Mouse (Mus musculus): ENCODE results near the gene Sh3bp4.

Sh3bp4 gene

GRCm38 (mm10) chr1:89070103-89070700 lies at the start of gene Sh3bp4:
TSS of gene Sh3bp4 (plus strand) at chr1:89070415.
- peak; percentile 70 for DNase-seq (ENCODE audit: low spot score)

GRCm38 (mm10) chr1:89022997-89023396 lies 47.2 kb upstream of the Sh3bp4 start:
- DNase-seq (ENCODE audit: low spot score): no peak

DNA sequence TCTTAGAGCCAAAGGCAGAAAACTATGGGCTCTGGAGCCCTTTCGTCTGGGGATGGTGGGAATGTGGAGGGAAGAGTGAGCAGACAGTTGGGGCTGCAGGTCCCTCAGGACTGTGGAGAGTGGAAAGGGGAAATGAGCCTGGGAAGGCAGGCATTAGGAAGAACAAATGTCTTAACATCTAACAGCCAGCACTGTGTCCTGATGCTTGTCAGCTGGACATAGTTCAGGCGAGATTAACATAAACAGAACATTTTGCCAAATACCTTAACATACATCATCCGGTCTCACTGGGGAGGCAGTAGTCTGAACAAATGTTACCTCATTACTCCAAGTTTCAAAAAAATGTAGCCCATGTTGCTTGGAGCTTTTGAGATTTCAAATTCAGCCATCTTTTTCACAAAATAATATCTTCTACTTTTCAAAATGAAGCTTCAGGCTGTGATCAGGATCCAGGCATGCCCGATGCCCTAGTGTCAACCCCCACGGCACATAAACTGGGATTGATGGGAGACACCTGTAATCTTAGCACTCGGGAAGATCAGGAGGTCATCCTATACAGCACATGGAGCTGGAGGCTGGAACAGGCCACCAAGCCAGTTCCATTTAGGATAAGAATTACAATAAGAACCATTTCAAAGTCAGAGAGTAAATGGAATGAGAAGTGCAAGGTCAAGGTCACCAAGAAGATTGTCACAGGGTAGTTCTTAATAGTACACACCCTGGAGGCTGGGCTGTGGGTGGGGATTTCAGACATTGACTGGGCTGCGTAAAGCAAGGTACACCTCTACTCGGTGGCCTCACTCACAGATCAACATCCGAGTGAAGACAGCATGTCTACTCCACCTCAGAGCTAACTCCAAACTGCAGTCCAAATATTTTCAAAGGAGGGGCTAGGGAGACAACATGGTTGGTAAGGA lies 45.3 kb upstream of the Sh3bp4 start:
- DNase-seq (ENCODE audit: low spot score): no peak

- DNase-seq (ENCODE audit: low spot score): no peak
These were observed 44.2 kb upstream of the Sh3bp4 start for GRCm38 (mm10) chr1:89026040-89026439.

- no peak for DNase-seq (ENCODE audit: low spot score)
These were observed 40.9 kb upstream of the Sh3bp4 start for GRCm38 (mm10) chr1:89029136-89029927.

DNA sequence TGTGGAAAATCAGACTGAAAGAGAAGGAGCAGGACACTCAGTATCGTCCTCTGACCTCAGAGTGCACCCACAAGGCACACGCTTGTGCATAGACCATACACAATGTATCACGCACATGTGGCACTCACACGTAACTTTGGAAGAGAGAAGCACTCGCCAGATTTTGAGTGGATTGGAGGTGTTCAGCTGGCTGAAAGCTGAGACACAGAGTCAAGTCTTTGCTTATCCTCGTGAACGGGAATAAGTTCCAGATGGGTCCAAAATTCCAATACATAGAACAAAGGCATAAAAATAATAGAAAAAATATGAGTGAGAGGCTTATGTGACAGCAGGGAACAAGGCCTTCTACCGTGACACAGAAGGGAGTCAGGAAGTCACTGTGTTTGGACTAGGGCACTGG lies 36.6 kb upstream of the Sh3bp4 start:
- DNase-seq (ENCODE audit: low spot score): no peak

DNA sequence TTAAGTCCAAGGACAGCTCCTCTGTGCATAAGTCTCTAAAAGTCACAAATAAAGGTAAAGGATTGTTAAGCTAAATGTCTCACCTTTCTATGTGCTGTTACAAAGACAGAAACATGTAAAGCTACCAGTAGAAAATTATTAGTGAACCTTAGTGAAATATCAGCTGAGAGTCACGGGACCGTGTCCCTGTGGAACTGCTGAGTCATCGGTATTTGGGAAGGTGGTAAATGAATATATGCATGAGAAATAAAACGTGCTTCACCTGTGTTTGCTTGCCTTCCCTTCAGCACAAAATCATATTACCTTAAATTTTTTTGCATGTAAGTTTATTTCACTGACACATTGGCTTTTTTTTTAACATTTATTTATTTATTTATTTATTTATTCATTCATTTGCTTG lies 36.2 kb upstream of the Sh3bp4 start:
- no peak for DNase-seq (ENCODE audit: low spot score)

DNA sequence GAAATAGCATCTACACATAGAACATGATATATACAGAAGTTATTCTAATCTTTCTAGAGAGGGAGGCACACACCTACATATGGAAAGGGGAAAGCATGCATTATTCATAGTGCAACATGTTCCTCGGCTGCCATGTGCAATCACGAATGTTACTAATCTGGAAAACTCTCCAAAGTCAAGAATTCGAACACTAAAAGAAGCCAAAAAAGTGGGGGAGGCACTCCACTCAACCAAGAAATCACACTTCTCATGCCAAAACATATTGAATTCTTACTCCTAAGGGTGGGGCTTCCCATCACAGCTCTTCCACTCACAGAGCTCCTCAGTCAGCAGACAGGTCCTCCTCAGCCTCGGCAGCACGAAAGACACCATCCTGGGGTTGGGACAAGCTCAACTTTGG lies 35.1 kb upstream of the Sh3bp4 start:
- no peak for DNase-seq (ENCODE audit: low spot score)

- no peak for DNase-seq (ENCODE audit: low spot score)
These were observed 30.4 kb upstream of the Sh3bp4 start for GRCm38 (mm10) chr1:89039836-89040235.

- DNase-seq (ENCODE audit: low spot score): no peak
These were observed 28.9 kb upstream of the Sh3bp4 start for GRCm38 (mm10) chr1:89041290-89041689.

DNA sequence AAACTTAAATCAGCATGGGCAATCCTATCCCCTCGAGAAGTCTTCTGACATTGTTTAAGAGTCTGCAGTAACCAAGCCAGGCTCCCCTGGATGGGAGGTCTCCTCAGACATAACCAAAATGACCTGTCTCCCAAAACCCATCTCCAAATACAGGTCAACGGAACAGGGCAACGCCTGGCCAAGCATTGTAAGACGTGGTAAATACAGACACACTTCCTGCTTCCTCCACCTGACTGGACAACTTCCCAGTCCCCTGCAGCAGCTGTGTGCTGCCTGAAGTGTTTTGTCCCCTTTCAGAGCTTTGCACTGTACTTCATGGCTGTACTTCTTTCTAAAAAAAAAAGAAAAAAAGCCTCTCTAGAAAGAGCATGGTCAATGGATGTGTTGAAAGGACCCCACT lies 28.1 kb upstream of the Sh3bp4 start:
- no peak for DNase-seq (ENCODE audit: low spot score)

- no peak for DNase-seq (ENCODE audit: low spot score)
These were observed 27.3 kb upstream of the Sh3bp4 start for GRCm38 (mm10) chr1:89042956-89043355.

DNA sequence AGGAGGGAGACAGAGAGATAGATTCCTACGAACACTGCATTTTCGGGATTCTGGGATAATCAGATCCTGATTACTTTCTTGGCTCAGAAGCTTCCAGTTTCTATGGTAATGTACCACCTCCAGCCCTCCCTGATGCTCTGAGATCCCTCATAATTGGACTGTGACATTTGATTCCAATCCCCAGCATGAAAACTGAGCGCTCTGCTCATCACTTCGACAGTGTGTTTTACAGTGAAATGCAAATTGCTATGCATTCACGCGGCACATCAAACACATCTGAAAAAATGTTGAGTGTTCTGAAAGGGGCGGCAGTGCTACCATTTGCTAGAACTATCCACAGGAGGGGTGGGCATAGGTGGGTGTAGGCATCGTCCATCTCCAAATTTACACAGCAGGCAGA lies 24.8 kb upstream of the Sh3bp4 start:
- no peak for DNase-seq (ENCODE audit: low spot score)

- no peak for DNase-seq (ENCODE audit: low spot score)
These were observed 20.7 kb upstream of the Sh3bp4 start for GRCm38 (mm10) chr1:89049506-89049905.

DNA sequence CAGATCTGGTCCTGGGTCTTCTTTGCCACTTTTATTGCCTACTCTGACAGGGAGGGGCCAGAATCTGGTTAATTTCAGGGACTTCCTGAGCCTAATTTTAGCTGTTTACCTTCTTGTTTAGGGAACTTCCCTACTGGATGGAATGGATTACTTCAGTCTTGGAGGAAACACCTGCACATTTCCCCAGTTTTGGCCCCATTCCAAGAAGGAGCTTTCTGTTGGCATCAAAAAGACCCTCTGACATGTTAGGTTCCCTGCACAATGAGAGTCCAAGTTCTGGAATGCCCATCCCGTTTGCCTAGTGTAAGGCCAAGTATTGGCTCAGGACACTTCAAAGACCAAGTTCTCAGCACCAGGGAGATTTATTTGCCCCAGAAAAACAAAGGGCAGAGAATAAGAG lies 14.0 kb upstream of the Sh3bp4 start:
- DNase-seq (ENCODE audit: low spot score): no peak

DNA sequence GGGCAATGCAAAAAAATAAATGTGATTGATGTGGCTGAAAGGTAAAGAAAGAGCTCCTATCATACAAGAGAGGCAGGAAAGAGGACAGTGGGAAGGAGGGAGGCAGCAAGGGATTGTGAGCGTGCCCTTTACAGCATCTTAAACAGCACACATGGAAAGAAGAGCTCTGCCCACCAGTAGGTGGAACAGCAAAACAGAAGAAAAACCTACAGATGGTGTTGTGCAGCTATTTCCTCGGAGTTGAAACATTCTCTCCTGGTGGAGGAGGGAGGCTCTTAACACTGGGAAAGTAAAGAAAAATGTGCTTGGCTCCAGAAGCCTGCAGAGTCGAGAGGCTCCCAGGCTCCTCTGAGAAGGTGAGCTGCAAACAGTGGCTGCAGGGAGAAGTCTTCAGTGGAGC lies 12.8 kb upstream of the Sh3bp4 start:
- DNase-seq (ENCODE audit: low spot score): no peak

DNA sequence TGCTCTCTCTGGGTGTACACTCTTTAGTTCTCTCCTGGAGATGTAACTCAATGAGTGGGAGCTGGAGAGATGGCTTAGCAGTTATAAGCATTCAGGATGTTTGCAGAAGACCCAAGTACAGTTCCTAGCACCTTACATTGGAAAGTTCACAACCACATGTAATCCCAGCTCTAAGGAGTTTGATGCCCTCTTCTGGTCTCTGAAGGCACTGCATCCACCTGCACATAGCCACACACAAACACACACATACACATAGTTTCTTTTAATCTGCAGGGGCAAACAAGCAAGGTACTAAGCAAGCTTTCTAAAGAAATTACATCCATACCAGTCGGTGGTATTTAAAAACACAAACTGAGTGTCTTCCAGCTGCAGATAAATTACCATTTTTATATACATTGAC lies 12.2 kb upstream of the Sh3bp4 start:
- DNase-seq (ENCODE audit: low spot score): no peak

DNA sequence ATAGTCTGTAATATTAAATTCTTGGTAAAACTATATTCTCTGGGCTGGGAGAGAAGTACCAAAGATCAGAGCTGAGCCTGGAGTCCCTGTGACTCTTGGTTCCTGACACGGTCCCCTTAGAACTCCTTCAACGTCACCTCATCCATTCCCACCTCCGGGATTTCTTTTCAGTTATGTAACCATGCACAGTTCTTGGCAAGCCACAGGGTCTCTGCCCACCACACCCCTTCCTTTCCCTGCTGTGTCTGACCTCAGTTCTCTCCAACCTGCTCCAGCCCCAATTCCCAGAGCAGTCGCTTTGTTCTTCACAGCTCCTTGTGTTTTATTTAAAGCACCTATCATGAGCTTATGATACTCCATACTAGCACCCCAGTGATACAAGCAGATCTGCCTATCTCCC lies 7.2 kb upstream of the Sh3bp4 start:
- no peak for DNase-seq (ENCODE audit: low spot score)

- DNase-seq (ENCODE audit: low spot score): no peak
These were observed 6.4 kb upstream of the Sh3bp4 start for GRCm38 (mm10) chr1:89063800-89064199.

- no peak for DNase-seq (ENCODE audit: low spot score)
These were observed 1.4 kb upstream of the Sh3bp4 start for GRCm38 (mm10) chr1:89068812-89069211.

DNA sequence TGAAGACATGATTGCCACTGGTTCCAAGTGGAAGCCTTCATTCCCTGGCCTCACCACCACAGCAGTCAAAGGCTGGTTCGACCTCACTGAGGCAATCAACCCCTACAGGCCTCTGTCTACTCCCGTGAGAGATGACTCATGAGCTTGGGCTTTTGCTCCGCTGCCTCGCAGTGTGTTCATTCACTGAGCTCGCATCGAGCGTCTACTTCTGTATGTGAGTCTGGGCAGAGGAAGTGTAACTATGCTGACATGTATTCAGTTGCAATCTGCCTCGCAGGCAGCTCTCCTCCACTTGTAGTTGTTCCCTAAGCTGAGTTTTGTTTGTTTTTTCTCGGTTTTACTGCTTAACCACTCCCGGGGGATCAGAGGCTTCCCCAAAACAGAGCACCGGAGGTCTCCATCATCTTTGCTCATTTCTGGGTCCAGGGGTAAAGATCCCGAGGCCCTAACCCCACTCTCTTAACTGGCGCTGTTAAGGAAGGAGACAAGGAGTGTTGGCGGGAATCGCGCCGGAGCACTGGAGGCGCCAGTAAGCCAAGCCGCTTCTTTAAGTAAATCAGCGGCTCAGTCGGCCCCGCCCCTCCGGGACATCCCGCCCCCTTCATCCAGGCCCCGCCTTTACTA lies 624 bp upstream of the Sh3bp4 start:
- DNase-seq (ENCODE audit: low spot score): no peak

- no peak for DNase-seq (ENCODE audit: low spot score)
These were observed 701 bp downstream of the Sh3bp4 start for GRCm38 (mm10) chr1:89070871-89071361.

Measured in spleen, adult 12 weeks (tissue).